Mouse (Mus musculus): Measurements from ENCODE around the gene Mllt1. TPM values are rescaled to one million over a fixed set of nuclear protein-coding genes. Genes with fewer than 3 reads are reported as not detected.

The Mllt1 gene
- polyA plus RNA-seq (2014; fragmentation: Nextera tagmentation; extraction: Ambion mirVana): 50.1 and 53.2 TPM in 2 replicates

GRCm38 (mm10) chr17:56935363-56936131 lies at the start of gene Mllt1:
TSS of gene Mllt1 (minus strand) at chr17:56935415.
- Histone ChIP-seq H3K4me3 (replicated peaks; ENCODE audit: low read length) (peak within 1 kb of the TSS; percentile 95), H3K36me3 (replicated peaks; ENCODE audit: control insufficient read depth, insufficient read depth) (no peaks in the 10 kb centered on the region), H3K4me1 (replicated peaks; ENCODE audit: control insufficient read depth, insufficient read depth, low read length) (peaks cover 34% of the 10 kb centered on the region), H3K9me3 (ENCODE audit: control insufficient read depth, low read length) (no peaks in the 10 kb centered on the region), H3K9ac (peak within 1 kb of the TSS; percentile 98), H3K4me2 (replicated peaks) (peak within 1 kb of the TSS; percentile 97), H3K27me3 (ENCODE audit: control insufficient read depth, insufficient read depth, low read length) (no peaks in the 10 kb centered on the region), H3K27ac (peak within 1 kb of the TSS; percentile 84)
- 4% methylated on average over 72 of the region's 76 CpGs for WGBS
- DNase-seq (ENCODE audit: low spot score) (peak; percentile 99), ATAC-seq (ENCODE audit: low FRiP score) (peak; percentile 98)

- DNase-seq (ENCODE audit: low spot score): no peak
- Histone ChIP-seq H3K27ac (no peak overlapping the region), H3K9ac (no peak overlapping the region), H3K27me3 (ENCODE audit: control insufficient read depth, insufficient read depth, low read length) (no peaks in the 10 kb centered on the region), H3K4me2 (replicated peaks) (no peak overlapping the region), H3K36me3 (replicated peaks; ENCODE audit: control insufficient read depth, insufficient read depth) (no peaks in the 10 kb centered on the region), H3K4me1 (replicated peaks; ENCODE audit: control insufficient read depth, insufficient read depth, low read length) (no peaks in the 10 kb centered on the region), H3K9me3 (ENCODE audit: control insufficient read depth, low read length) (no peaks in the 10 kb centered on the region), H3K4me3 (replicated peaks; ENCODE audit: low read length) (no peak overlapping the region)
- 86% methylated on average over 9 of the region's 9 CpGs for WGBS
- no peak for ATAC-seq (ENCODE audit: low FRiP score)
Measured at GRCm38 (mm10) chr17:56984886-56985285, 49.7 kb upstream of the Mllt1 start.

- Histone ChIP-seq H3K4me2 (replicated peaks) (no peak within 1 kb of the TSS), H3K27me3 (ENCODE audit: control insufficient read depth, insufficient read depth, low read length) (no peaks in the 10 kb centered on the region), H3K4me1 (replicated peaks; ENCODE audit: control insufficient read depth, insufficient read depth, low read length) (no peaks in the 10 kb centered on the region), H3K4me3 (replicated peaks; ENCODE audit: low read length) (no peak within 1 kb of the TSS), H3K36me3 (replicated peaks; ENCODE audit: control insufficient read depth, insufficient read depth) (no peaks in the 10 kb centered on the region), H3K9ac (no peak within 1 kb of the TSS), H3K27ac (no peak within 1 kb of the TSS), H3K9me3 (ENCODE audit: control insufficient read depth, low read length) (no peaks in the 10 kb centered on the region)
- no peak for DNase-seq (ENCODE audit: low spot score)
- no peak for ATAC-seq (ENCODE audit: low FRiP score)
- 76% methylated on average over 5 of the region's 5 CpGs for WGBS
Measured at GRCm38 (mm10) chr17:56982013-56982412, 46.8 kb upstream of the Mllt1 start, which contains the start of gene Acer1. TSS of gene Acer1 (minus strand) at chr17:56982126.

- H3K9ac ChIP-seq: no peak overlapping the region
- H3K4me2 ChIP-seq (replicated peaks): no peak overlapping the region
- H3K27ac ChIP-seq: no peak overlapping the region
- no peak overlapping the region for H3K4me3 ChIP-seq (replicated peaks; ENCODE audit: low read length)
- no peak for DNase-seq (ENCODE audit: low spot score)
- no peaks in the 10 kb centered on the region for H3K36me3 ChIP-seq (replicated peaks; ENCODE audit: control insufficient read depth, insufficient read depth)
- no peaks in the 10 kb centered on the region for H3K9me3 ChIP-seq (ENCODE audit: control insufficient read depth, low read length)
- H3K27me3 ChIP-seq (ENCODE audit: control insufficient read depth, insufficient read depth, low read length): no peaks in the 10 kb centered on the region
- 87% methylated on average over 7 of the region's 7 CpGs for WGBS
- ATAC-seq (ENCODE audit: low FRiP score): no peak
- no peaks in the 10 kb centered on the region for H3K4me1 ChIP-seq (replicated peaks; ENCODE audit: control insufficient read depth, insufficient read depth, low read length)
Measured at GRCm38 (mm10) chr17:56981049-56981448, 45.8 kb upstream of the Mllt1 start.

- WGBS: 40% methylated on average over 7 of the region's 8 CpGs
- ATAC-seq (ENCODE audit: low FRiP score): no peak
- no peaks in the 10 kb centered on the region for H3K27me3 ChIP-seq (ENCODE audit: control insufficient read depth, insufficient read depth, low read length)
- no peaks in the 10 kb centered on the region for H3K4me1 ChIP-seq (replicated peaks; ENCODE audit: control insufficient read depth, insufficient read depth, low read length)
- H3K4me3 ChIP-seq (replicated peaks; ENCODE audit: low read length): no peak overlapping the region
- no peaks in the 10 kb centered on the region for H3K9me3 ChIP-seq (ENCODE audit: control insufficient read depth, low read length)
- no peak overlapping the region for H3K4me2 ChIP-seq (replicated peaks)
- H3K9ac ChIP-seq: no peak overlapping the region
- no peak for DNase-seq (ENCODE audit: low spot score)
- H3K27ac ChIP-seq: no peak overlapping the region
- H3K36me3 ChIP-seq (replicated peaks; ENCODE audit: control insufficient read depth, insufficient read depth): no peaks in the 10 kb centered on the region
Measured at GRCm38 (mm10) chr17:56979524-56979923, 44.3 kb upstream of the Mllt1 start.

DNA sequence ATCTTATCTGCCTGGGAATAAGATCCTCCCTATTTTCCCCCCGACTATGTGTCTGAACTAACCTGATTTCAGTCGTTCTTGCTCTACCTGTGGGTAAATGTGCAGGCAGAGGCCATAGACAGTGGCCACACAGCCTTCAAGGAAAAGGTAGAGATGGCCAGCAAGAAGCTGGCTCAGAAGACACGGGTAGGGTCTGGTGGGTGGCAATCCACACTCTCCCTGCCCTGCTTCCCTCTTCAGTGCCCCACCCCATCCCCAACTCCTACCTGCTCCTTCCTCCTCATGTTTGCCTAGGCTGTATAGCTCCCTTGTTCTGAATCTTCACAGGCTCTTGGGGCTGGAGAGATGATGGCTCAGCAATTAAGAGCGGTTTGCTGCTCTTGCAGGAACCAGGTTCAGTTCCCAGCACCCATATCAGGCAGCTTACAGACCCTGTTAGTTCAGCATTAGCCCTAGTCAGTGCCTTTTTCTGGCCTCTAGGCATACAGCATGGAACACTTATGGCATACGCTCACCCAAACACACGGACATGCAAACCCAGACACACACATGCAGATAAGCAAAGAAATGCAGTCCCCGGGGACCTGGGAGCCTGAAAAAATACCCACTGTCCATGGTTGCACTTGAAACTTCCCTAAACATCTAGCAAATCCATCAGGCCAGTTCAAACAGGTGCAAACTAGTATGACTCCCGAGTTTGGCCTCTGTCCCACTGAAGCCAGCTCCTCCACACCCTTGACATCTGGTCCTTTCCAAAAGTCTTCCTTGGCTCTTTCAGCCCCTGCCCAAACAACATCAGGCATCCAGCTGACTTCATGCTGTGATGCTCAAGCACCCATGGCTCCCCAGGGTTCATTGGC lies 41.5 kb upstream of the Mllt1 start:
- H3K27me3 ChIP-seq (ENCODE audit: control insufficient read depth, insufficient read depth, low read length): no peaks in the 10 kb centered on the region
- no peak overlapping the region for H3K9ac ChIP-seq
- no peaks in the 10 kb centered on the region for H3K36me3 ChIP-seq (replicated peaks; ENCODE audit: control insufficient read depth, insufficient read depth)
- no peak overlapping the region for H3K4me2 ChIP-seq (replicated peaks)
- ATAC-seq (ENCODE audit: low FRiP score) (no peak), DNase-seq (ENCODE audit: low spot score) (no peak)
- no peak overlapping the region for H3K27ac ChIP-seq
- H3K4me1 ChIP-seq (replicated peaks; ENCODE audit: control insufficient read depth, insufficient read depth, low read length): no peaks in the 10 kb centered on the region
- WGBS: 80% methylated on average over 8 of the region's 8 CpGs
- no peaks in the 10 kb centered on the region for H3K9me3 ChIP-seq (ENCODE audit: control insufficient read depth, low read length)
- no peak overlapping the region for H3K4me3 ChIP-seq (replicated peaks; ENCODE audit: low read length)

- Histone ChIP-seq H3K4me3 (replicated peaks; ENCODE audit: low read length) (no peak overlapping the region), H3K9ac (no peak overlapping the region), H3K27me3 (ENCODE audit: control insufficient read depth, insufficient read depth, low read length) (no peaks in the 10 kb centered on the region), H3K4me1 (replicated peaks; ENCODE audit: control insufficient read depth, insufficient read depth, low read length) (no peaks in the 10 kb centered on the region), H3K4me2 (replicated peaks) (no peak overlapping the region), H3K9me3 (ENCODE audit: control insufficient read depth, low read length) (no peaks in the 10 kb centered on the region), H3K27ac (no peak overlapping the region), H3K36me3 (replicated peaks; ENCODE audit: control insufficient read depth, insufficient read depth) (no peaks in the 10 kb centered on the region)
- DNase-seq (ENCODE audit: low spot score): no peak
- 74% methylated on average over 3 of the region's 3 CpGs for WGBS
- no peak for ATAC-seq (ENCODE audit: low FRiP score)
Measured at GRCm38 (mm10) chr17:56975391-56975790, 40.2 kb upstream of the Mllt1 start.

GRCm38 (mm10) chr17:56974708-56975240 lies 39.6 kb upstream of the Mllt1 start:
- no peak overlapping the region for H3K4me3 ChIP-seq (replicated peaks; ENCODE audit: low read length)
- no peak overlapping the region for H3K4me2 ChIP-seq (replicated peaks)
- no peaks in the 10 kb centered on the region for H3K9me3 ChIP-seq (ENCODE audit: control insufficient read depth, low read length)
- DNase-seq (ENCODE audit: low spot score) (no peak), ATAC-seq (ENCODE audit: low FRiP score) (no peak)
- H3K36me3 ChIP-seq (replicated peaks; ENCODE audit: control insufficient read depth, insufficient read depth): no peaks in the 10 kb centered on the region
- 89% methylated on average over 5 of the region's 5 CpGs for WGBS
- H3K4me1 ChIP-seq (replicated peaks; ENCODE audit: control insufficient read depth, insufficient read depth, low read length): no peaks in the 10 kb centered on the region
- H3K9ac ChIP-seq: no peak overlapping the region
- no peak overlapping the region for H3K27ac ChIP-seq
- no peaks in the 10 kb centered on the region for H3K27me3 ChIP-seq (ENCODE audit: control insufficient read depth, insufficient read depth, low read length)
